Mouse (Mus musculus): Measurements from ENCODE around the gene Adarb2.

Gene Adarb2

DNA sequence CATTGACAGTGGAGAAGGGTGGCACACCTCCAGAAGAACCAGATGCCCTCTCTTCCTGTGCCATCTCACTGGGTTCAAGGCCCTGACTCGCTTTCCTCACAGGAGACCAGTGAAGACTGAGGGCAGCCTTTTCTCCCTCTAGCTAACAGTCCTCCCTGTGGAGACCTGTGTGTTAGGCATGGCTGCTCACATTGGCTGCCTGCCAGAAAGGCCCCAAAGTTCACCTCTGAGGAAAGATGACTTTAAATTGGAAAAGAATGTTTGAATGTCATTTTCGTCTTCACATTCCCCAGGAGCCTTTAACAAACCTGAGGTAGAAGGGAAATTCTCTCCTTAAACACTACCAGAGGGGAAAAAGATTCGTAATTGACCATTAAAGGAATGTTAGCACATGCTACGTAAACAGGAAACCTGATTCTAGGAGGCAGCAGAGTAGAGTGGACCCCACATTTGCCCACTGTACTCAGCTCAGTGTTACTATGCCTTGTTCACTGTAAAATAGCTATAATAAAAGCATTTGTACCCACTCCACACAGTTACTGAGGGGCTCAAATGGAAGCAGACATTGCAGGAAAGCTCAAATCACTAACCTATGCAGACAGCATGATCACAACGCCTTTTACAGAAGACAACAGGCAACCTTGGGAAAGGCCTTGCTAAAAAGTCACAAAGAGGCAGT lies 285.2 kb downstream of the Adarb2 start:
- DNase-seq (ENCODE audit: low read depth, low spot score), result no peak

- no peak for DNase-seq (ENCODE audit: low read depth, low spot score)
Observed at GRCm38 (mm10) chr13:8493363-8493762, 290.7 kb downstream of the Adarb2 start.

GRCm38 (mm10) chr13:8499551-8499950 lies 296.9 kb downstream of the Adarb2 start:
- no peak for DNase-seq (ENCODE audit: low read depth, low spot score)

DNA sequence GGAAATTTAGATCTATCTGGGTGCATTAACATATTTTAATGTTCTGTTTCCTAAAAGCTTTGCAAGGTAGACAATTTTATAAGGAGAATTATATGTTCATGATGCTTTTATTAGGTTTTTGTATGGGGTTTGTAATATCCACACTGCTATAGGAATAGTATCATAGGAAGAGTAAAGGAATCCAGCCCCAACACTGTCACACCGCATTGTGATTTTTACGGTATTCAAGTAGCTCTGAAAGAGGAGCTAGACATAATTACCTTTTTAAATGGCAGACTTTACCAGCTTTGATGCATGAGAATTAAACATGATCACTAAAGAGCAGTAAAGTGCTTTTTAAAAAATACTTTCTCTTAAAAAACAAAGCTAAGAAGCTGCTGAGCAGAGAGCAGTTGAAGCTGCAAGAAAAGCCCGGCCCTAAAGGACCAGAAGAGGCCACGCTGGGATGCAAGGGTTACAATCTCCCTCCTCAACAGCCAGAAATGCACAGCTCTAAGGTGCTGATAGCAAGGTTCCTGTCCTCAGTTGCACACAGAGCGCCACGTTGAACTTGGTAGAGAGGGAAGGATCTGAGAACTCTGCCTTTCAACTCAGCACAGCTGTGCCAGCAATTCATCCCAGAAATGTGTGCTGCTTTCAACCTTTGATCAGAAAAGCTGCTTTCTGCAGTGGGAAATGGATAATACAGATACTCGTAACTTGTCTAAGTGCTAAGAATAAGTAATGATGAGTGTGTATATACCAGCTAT lies 308.6 kb downstream of the Adarb2 start:
- no peak for DNase-seq (ENCODE audit: low read depth, low spot score)

- no peak for DNase-seq (ENCODE audit: low read depth, low spot score)
Observed at GRCm38 (mm10) chr13:8515979-8516715, 313.5 kb downstream of the Adarb2 start.

- DNase-seq (ENCODE audit: low read depth, low spot score), result no peak
Observed at GRCm38 (mm10) chr13:8519204-8519603, 316.5 kb downstream of the Adarb2 start.

DNA sequence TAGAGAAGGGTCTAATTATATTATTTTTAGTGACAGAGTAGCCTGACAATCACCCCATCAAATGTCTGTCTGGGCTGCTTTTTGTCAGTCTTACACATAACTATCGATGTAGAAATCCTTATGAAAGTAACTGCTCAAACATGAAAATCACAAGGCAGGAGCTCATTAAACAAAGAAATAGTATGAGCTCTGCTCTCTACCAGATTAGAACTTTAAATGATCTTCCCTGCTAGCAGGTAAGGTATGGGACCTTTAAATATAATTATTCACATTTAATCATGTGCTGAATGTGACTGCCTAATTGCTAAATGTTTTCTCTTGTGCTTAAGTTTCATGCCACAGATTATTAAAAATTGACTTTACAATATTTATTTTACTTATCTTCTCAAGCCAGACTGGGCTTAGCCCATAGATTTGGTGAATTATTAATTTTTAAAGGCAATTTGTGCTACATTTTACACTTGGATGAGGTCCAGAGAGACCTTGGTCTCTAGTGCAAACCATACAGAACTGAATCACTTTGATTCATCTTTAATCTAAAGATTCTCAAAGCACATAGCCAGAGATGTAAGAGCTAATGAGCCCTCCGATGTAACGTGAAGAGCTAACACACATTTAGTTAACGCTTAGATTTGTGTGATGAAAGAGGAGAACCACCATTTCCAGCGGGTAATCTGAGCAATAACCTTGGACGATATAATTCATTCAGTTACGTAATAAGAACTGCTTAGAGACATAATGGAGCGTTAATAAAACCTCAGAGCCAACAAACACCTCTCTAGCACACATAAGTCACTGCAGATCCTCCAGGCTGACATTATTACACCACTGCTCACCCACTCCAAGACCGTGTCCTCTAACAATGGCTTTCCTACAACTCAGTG lies 323.3 kb downstream of the Adarb2 start:
- DNase-seq (ENCODE audit: low read depth, low spot score), result no peak

DNA sequence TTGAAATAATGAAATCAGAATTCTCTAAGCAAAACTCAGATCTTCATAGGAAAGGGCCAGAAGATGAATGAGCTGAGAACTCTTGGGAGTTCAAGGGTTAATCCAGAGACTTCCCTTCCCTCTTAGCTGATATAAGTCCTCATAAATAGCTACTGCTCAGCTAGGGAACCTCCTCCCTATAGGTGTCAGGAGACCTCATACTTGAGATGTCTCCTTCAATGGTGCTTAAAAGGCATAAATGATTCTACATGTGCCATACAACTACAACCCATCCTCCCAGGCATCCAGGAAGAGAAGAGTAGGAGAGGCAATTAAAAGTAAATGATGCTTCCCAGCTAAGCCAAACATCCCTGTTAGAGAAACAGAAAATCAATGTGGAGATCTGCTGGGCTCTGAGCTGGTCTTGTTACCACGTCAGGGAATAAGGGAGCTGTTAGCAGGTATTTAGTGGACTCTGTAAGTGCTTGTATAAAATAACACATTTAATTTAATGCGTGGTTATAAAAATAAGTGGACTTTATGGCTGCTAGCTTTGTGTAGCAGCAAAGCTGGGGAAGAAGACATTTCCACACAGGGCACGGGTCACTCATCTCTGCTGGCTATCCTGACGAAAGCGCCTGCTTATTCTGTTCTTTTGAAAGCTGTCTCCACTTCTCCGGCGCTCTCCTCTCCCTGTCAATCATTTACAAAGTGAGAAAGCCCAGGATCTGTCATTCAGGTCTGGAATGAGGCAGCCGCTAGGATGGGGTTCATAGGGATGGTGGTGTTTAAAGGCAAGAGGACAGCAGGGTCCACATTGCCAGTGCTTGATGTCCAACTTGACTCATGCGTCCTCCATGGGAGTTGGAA lies 331.8 kb downstream of the Adarb2 start:
- DNase-seq (ENCODE audit: low read depth, low spot score), result no peak

DNA sequence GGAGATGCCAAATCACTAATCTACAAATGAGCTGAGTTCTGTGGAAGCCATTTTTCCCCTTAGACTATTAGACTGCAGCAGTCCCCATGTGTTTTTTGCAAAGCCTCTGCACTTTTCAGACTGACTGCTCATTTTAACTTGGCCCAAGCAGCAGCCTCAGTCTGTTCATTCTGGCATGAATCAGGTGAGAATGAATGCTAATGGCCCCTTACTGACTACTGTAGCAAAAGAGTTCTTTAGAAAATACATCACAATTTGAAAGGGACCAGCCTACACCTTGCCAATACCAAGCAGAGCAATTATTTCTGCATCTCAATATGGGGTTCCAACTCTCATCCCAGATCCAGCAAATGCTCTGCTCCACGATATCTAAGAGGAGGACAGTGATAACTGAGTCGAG lies 335.8 kb downstream of the Adarb2 start:
- DNase-seq (ENCODE audit: low read depth, low spot score), result no peak

GRCm38 (mm10) chr13:8538896-8539295 lies 336.2 kb downstream of the Adarb2 start:
- no peak for DNase-seq (ENCODE audit: low read depth, low spot score)

DNA sequence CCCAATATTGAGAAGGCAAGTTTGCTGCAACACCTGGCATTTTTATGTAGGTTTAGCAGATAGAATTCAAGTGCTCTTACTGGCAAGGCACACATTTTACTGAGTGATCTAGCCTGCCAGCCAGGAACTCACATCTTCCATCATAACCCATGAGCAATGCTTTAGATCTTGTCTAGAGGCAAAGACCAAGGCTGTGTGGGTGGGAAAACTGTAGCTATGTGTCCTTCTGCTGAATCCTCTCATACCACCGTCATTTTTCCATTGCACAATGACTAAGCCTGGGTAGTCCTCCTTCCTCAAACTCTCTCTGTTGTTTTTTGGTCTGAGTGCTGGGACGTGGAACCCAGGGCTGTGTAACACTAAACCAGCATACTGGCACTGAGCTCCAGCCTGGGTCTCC lies 340.0 kb downstream of the Adarb2 start:
- no peak for DNase-seq (ENCODE audit: low read depth, low spot score)

DNA sequence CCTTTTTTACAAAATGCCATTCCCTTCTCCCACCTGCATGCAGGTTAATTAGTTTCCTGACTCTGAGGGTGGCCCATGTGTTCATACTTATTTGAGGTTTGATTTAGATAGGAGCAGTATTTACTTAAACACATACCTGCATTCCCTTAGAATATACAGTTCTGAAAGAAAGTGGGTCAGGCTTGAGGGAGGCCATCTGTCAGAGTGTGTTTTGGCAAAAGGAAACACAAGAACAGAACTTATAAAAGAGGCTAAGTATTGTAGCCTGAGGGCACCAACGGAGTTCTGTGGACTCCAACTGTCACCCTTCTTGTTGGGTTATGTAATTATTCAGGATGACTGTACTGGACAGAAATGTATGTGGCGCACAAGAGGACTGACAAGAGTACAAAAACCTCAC lies 349.6 kb downstream of the Adarb2 start:
- DNase-seq (ENCODE audit: low read depth, low spot score), result no peak

DNA sequence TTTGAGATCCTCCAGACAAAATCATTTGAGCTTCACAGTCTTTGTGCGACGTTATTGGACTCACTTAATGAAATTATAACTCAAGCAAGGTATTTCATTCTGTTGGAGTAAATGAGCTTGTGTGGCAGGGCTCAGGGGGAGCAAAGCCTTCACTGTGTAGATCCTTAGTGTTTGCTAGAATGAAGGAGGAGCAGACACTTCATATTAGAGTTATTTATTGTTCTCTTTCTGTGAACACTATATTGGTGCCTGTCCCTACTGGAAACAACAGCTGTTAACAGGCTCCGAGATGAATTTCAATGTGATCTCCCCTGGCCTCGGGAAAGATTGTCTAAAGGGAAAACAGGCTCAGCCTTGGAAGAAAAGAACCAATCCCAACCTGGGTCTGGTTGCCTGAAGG lies 355.1 kb downstream of the Adarb2 start:
- DNase-seq (ENCODE audit: low read depth, low spot score), result no peak

GRCm38 (mm10) chr13:8560485-8560884 lies 357.8 kb downstream of the Adarb2 start:
- DNase-seq (ENCODE audit: low read depth, low spot score), result no peak

GRCm38 (mm10) chr13:8563161-8563560 lies 360.5 kb downstream of the Adarb2 start:
- no peak for DNase-seq (ENCODE audit: low read depth, low spot score)

- no peak for DNase-seq (ENCODE audit: low read depth, low spot score)
Observed at GRCm38 (mm10) chr13:8567111-8568026, 364.7 kb downstream of the Adarb2 start.

GRCm38 (mm10) chr13:8570269-8570668 lies 367.6 kb downstream of the Adarb2 start:
- no peak for DNase-seq (ENCODE audit: low read depth, low spot score)

GRCm38 (mm10) chr13:8573908-8574307 lies 371.2 kb downstream of the Adarb2 start:
- DNase-seq (ENCODE audit: low read depth, low spot score), result no peak

DNA sequence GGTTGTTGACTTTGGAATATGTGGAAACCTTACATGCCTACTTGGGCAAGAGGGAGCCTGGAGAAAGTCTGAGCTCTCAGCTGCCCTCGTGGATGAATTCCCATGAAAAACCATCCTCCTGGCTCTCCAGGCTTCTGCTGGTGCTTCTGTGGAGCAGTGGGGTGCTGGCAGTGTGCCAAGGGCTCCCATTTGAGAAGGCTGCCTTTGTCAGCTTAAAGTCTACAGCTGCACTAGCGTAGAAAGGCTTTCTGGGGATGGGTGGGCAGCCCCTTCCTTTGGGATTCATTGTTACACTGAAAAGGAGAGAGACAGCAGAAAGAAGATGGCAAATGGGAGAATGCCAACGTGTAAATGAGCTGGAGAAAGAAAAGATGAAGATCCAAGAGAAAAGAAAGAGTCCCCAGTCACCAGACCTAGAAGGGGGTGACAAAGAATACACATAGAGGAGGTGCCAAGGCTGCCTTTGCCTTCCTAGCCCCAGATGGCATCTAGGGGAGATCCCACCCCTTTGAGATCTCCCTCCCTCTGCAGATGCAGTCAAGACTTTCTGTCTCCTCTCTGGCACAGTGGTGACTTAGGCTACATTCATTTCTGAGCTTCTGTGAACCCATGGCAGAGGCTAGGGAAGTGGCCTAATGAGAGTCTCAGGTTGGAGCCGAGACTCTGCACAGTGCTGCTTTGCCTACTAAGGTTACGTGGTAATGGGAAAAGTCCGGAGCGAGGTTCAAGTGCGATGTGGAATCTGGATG lies 381.8 kb downstream of the Adarb2 start:
- DNase-seq (ENCODE audit: low read depth, low spot score), result no peak

All from retina, adult 2 months (tissue).